Mouse (Mus musculus): ENCODE results near the gene Cdc42se1.

The Cdc42se1 gene

DNA sequence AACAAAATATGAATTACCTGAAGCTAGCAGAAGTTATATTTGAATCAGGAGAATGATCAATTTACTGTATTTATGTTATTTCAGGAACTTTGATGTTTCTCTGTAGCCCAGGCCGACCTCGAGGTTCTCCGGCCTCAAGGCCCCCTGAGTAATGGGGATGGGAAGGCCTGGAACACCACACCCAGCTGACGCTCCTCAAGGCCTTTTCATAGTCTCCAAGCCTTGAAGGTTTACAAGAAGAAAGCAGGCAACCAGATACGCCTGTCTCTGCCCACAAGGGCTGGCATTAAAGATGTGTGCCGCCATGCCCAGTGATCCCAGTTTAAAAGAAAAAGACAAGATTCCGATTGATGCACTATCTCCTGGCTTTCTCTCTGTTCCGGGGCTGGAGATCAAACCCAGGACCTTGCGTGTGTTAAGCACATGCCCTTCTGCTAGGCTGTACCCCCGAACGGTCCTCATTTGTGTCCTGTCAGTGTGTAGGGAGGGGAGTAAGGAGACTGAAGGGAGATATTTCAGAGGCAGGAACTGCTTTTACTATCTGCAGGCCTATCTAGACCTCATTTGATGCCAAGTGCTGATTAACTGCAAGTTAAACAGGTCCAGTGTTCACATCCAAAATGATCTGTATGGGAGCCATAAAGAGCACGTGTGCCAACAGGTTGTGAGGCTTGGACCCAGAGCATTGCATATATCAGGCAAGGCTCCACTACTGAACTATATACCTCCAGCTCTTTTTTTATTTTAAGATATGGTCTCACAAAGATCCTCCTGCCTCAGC is 56.2 kb downstream of the Cdc42se1 start:
- DNase-seq (ENCODE audit: low spot score in 2 of 2), result no peak

DNA sequence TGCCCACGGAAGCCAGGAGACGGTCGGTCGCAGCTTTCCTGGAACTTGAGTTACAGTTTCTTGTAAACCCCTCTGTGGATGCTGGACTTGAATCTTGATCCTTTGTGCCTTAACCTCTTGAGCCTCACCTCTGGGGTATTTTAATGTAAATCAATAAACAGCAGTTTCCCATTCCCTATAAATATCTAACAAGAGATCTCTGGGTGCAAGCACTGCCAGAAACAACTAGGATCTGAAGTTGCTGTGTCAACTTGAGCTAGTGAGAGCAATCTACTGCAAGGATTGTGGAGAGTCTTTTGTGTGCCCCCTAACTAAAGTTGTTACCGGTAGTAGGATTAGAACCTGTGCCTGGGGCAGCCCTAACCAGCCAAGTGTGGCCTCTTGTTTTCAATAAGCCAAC is 56.9 kb downstream of the Cdc42se1 start:
- DNase-seq (ENCODE audit: low spot score in 2 of 2), result no peak

Measured in cerebellum, postnatal 4 days (tissue).